Mouse (Mus musculus): ENCODE measurements around the gene Gm10309.

Gene Gm10309
- long read RNA-seq, experiment 1, result 0 reads
- long read RNA-seq, experiment 2, result 0 reads

DNA sequence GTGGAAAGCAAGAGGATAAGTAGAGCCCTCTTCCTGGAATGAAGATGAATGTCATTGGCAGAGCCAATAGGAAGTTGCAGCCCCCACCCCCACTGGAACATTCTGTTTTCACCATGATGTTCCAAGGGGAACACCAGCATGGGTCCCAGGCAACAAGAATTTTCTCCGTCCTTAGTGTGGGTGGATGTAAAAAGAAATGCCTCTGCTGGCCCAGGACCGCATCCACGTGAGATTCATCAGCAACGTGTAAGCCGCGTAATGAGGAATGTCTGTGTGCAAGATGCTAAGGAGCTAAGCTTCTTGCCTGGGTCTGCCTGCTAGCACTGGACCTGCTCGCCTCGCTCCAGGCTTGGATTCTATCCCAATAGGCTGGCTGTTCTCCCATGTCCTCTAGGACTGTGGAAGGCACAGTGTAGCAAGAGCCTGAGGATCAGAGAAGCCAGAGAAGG lies at the start of gene Gm10309:
Gene Gm10309, minus strand, starts transcription at position 50 of the 449 bp plus-strand sequence.
- intact Hi-C loops (cut with DNase I), result no loop called here

DNA sequence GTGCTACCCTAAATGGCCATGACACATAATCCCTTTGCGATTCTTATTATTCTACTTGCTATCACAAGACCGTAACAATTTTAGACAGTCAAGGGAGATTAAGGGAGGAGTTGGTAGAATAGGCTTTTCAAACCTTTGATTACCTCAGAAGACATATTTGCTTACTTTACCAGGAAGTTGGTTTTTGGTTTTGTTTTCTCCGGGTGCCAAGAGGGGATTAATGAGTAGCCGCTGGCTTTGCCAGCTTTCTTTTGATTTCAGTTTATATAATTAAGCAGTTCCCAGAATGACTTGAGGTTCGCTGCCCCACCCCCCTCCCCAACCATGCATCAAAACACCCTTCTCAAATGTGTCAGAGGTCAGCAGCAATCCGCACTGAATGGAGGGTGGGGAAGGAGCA lies 47.0 kb upstream of the Gm10309 start:
- intact Hi-C loops (cut with DNase I), result no loop called here

DNA sequence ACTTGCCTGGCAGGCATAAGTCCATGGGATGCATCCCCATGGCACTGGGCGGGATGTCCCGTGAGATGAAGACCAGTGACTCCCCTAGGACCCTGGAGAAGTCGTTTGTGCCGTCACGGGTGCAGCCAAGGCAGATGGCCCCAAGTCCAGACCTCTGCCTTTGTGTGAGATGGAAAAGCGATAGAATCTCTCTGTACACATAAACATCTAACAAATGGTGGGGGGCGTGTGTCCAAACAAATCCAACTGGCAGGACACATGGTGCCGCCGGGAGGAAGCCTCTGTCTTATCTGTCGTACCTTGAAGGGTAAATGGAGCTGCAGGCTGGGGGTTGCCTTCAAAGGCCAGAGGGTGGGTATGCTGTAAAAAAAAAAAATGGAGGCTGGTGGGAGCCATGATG lies 46.5 kb upstream of the Gm10309 start:
- intact Hi-C loops (cut with DNase I), result no loop called here

DNA sequence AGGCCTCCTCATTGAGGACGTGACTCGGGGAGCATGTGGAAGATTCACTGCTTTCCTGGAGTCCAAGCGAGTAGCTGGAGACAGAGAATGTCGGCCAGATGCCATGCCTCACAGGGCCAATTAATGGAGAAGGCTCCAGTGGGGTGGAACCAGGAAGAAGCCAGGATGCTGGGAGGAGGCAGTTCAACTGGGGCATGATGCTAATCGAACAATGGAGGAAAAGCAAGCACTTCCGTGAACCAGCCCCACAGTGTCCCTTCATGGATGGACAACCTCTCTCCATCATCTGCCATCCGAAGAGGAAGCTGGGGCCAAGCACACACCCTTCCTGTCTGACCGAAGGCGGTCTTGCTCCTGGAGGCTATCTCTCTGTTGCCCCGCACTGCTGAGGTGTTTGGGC lies 44.1 kb upstream of the Gm10309 start:
- intact Hi-C loops (cut with DNase I), result no loop called here

DNA sequence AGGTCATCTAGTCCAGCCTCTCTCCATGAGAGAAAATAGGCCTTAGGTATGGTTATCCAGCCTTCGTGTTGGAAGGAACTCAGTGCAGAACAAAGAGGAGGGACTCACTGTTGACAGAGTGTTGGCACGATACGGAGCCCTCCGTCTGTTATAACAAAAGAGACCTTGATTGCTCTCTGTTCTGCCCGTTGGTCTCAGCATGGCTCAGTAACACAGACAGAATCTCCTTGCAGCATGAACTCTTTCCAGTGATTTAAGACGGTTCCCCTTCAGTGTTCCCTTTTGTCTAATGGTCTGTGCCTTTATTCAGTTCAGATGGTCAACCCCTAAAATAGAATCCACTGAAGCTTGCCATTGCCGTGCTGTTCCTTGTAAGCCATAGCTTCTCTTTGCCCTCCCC lies 41.5 kb upstream of the Gm10309 start:
- intact Hi-C loops (cut with DNase I), result no loop called here

DNA sequence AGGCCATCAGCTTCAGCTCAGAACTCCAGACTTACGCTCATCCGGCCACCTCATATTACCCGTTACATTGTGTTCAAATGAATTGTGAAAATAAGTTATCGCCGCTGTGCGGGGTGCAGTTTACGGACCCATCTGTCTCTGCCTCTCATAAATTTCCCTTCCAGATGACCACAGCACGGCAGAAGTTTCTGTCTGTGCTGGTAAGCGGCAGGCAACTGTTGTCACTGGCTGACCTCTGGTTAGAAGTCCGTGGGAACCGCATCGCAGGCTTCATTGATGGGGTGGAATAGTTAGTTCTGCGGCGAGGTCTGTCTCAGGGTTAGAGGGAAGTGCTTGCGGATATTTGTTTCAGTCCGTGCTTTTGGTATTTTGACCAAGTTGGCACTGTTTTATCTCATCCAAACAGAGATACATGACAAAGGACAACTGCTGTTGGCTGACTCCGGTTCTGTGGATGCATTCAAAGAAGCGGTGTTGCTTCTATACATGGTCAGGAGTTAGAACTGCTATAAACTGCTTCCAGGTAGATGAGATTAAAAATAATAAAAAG lies 34.9 kb upstream of the Gm10309 start:
- intact Hi-C loops (cut with DNase I), result loop anchor here (2.0 kb wide), 1 partner anchor 271 kb away; no protein-coding TSS in a partner anchor

DNA sequence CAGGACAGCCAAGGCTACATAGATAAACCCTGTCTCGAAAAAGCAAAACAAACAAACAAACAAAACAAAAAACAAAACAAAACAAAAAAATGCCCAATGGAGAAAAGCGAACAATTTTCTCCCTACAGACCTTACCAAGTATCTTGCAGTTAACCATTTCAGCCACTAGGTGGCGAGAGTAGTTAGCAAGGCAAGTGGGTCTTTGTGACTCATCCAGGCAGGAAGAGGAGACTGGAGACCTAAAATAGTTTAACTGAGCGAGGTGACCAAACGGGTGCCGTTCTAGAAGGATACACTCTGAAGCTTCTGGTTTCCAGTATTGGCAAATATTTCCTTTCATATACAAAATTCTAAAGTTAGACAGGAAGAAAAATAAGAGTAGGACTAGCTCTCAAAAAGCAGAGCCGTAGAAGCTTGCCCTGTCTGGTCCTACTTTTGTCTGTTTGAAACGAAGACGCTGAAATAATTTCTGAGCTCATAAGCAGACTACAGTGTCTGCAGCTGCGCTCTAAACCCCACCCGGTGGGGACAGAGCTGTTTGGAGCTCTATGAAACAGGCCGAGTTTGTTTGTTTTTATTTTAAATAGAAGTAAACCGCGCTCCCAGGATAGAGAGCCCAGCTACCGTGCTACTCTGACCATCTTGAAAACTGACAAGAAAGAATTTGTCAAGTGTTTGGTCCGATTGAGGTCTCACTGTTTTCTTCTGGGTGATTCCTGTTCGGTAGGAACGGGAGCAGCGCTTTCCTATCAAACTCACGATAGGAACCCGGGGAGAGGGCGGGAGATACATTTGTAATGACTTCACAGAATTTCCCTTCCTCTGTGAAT lies 31.0 kb upstream of the Gm10309 start:
- intact Hi-C loops (cut with DNase I), result no loop called here

DNA sequence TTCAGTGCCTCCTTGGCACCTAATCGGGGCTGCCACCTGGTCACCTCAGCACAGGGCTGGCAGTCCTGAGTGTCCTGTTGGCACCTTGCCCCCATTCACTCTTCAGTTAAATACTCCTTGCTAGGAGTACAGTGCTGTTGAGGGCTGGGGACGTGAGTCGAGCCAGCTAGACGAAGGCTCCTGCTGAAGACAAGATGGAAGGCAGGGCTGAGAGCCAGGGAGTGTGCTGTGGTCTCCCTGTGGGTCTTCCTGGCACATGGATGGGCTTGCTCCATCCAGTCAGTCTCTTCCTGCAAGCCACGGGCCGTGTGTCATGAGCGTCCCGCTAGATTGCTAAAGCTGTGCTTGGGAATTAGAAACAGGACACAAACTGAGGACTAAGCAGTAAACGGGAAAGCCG lies 30.1 kb upstream of the Gm10309 start:
- intact Hi-C loops (cut with DNase I), result no loop called here

DNA sequence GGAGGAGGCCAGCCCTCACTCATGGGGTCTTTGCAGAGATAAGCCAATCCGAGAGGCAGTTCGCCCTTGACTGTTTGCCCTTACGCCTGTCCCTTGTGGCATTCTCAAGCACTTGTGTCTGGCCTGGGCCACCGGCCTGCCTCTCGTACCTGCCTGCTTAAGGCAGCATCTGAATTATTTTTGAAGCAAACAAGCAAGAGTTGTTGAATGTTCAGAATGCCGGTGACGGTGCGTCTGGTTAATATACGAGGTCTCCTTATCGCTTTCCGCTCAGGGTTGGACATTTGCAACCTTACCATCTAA lies 28.5 kb upstream of the Gm10309 start:
- intact Hi-C loops (cut with DNase I), result loop anchor here (5.0 kb wide), 1 partner anchor 219 kb away; the partner anchor contains the start of gene Epas1

DNA sequence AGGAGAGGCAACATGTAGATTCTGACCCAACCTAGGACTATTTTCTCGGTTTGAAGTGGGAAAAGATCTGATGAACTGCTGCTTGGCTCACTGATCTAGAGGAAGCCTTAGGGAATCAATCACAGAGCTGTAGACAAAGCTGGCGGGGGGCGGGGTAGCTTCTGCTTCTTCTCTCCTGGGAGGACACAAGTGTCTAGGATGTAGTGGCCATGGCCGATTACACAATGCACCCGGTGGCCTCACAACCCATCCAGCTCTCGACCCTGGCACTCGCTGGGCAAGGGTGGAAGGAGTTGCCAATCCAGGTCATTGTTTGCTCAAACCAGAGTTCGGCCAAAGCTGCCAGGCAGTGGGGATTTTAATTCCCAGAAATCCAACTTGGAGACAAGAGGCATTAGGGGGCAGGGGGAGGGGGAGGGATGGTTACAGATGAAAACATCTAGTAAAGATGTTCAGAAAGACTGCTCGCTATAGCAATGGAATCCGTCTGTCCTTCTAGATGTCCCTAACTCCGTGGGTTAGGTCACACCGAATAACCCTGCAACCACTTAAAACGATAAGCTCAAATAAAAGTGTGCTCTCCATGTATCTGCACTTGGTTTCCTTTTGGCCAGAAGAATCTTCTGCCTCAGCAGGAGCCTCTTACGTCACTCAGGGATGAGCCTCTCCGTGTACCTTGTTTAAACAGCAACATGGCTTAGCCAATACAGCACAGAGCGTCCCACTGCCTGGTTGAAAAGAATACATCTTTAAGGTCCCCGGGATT lies 27.9 kb upstream of the Gm10309 start:
- intact Hi-C loops (cut with DNase I), result loop anchor here (5.0 kb wide), 1 partner anchor 219 kb away; the partner anchor contains the start of gene Epas1

DNA sequence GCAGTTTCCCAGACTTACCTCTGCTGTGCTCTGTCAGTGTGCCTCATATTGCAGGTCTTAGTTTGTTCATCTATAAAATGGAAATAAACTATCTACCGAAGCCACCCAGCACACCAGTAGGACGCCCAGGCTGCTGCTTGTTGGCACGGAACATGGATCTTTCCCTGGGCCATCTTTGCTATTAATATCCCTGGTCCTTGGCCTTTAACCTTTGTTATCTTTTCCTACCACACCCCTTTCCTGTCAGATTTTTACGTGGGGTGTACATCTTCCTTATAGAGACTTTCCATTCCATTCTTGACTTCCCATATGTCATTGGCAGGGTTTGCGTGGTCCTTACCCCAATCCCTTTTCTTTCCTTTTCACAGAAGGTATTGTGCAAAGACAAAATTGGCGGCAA lies 26.2 kb upstream of the Gm10309 start:
- intact Hi-C loops (cut with DNase I), result loop anchor here (5.0 kb wide), 1 partner anchor 221 kb away; the partner anchor contains the start of gene Epas1

DNA sequence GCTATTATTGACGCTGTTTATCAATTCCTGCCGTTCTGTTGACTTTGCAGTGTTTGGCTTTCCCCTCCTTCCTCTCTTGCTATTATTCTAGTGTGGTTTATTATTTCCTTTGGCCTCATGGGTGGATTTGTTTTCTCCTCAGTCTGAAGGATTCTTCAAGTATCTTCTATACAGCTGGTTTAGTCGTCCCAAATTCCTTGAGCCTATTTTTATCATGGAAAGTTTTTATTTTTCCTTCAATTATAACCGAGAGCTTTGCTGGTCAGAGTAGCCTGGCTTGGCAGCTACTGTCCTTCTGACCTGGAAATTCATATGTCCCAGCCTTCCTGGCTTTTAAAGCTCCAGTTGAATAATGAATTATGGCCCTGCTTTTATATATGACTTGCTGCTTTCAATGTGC lies 24.4 kb upstream of the Gm10309 start:
- intact Hi-C loops (cut with DNase I), result no loop called here

DNA sequence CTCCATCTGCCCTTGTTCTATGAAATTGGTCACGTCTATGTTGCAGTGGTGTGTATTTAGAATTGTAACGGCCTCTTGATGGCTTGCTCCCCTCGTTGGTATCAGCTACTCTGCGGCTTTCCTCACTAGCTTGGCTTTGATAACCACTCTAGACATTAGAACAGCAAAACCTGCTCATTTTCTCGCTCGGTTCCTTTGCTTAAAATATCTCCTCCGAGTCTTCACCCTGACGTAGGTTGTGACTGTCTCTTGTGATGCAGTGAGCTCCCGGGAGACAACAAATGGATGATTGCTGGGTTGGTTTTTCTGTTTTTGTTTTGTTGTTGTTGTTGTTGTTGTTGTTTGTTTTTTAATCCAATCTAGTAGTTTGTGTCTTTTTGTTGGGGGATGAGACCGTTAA lies 24.0 kb upstream of the Gm10309 start:
- intact Hi-C loops (cut with DNase I), result no loop called here

DNA sequence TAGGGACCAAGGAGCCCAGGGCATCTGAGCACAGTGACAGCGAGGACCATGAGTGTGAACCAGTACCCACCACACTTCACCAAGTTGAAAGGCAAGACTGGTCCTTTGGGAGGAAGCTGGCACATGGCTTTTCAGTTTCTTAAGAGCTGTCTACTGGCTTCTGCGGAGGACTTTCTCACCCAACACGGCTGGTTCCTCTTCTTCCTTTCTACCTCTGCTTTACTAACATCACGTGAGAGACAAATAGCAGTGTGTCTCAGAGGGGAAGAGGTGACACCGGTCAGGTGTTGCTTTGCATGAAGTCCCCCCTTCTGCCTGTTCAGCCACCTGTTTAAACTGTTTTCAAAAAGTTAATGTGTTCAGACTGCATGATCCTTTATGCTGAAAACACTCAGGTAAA lies 22.3 kb upstream of the Gm10309 start:
- intact Hi-C loops (cut with DNase I), result no loop called here

DNA sequence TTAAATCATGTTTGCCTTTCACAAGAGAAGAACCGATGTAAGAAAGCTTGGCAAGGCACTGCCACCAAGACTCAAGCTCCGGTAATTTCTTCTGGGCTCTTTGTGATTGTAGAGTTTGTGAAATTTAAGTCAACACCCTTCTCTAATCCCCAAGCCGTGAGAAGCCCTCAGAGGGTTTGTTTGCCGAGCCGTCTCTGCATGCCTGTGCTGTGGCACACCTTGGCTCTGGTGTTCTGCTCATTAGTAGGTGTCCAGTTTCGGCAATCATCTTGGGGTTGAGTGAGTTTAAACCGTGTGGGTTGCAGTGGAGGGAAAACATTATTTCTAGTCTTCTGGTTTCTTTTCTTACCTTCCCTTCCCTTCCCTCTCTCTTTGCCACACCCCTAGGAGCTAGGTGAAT lies 21.0 kb upstream of the Gm10309 start:
- intact Hi-C loops (cut with DNase I), result no loop called here

DNA sequence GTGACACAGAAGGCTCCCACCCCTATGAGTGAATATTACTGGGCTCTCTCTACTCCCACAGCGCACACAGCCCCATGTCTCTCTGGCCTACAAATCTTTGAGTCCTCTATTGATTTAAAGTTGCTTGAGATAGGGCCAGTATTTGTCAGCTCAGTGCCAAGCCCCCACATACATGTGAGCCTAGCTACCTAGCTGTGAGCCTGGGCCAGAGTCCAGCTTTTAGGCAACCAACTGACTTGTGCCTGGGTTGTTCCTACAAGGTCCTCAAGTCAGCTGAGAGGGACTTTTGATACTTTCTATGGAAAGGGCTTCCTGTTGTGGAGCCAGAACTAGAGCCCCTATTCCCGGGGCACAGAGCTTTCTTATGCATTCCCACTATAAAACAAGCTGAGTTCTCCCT lies 20.0 kb upstream of the Gm10309 start:
- intact Hi-C loops (cut with DNase I), result no loop called here

DNA sequence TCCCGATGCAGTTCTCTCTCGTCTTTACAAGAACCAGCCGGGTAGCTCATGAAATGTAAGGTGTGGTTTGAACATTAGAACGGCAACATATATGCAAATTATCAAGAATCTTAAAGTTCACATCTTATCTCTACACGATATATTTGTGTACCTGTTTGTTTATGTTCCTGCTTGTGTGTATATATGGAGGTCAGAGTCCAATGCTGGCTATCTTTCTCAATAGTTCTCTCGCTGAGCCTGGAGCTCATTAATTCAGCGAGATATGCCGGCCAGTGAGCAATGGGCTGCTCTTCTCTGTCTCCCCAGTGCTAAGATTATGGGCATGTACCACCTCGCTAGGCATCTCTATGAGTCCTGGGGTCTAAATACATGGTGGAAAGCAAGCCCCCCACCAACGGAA lies 18.8 kb upstream of the Gm10309 start:
- intact Hi-C loops (cut with DNase I), result no loop called here

DNA sequence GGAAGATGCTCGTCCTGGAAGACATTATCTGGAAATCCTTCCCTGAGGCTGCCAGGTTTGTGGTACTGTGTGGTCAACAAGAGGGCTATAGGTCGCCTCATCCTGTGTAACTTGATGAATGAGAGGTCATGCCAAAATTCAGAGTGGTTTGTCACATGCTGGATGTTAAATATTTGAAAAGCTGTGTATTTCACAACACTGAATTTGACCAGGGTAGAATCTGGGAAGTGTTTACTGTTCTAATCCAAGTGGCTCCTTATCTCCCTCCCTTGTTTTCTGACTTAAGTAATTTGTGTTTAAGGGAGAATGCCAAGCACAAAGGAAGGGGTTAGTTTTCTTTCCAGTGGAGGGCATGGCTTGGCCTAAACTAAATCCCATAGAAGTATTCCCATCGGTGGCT lies 18.3 kb upstream of the Gm10309 start:
- intact Hi-C loops (cut with DNase I), result no loop called here

DNA sequence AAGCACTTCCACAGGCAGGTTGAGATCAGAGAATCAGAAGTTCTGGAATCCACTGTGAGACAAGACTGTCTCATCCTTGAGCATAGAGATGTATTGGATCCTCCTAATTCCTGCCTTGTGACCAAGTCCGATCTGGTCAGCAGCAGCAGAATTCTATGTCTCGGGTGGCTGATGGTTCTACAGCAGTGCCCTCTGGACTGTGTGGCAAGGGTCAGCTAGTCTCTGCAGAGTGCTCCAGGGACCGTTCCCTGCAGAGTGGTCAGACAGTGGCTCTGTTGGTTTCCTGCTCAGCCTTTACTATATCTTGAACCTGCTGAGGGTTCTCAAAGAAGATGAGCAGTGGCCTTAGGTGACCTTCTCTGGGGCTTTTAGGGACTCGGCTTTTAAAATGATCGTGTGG lies 17.6 kb upstream of the Gm10309 start:
- intact Hi-C loops (cut with DNase I), result no loop called here

DNA sequence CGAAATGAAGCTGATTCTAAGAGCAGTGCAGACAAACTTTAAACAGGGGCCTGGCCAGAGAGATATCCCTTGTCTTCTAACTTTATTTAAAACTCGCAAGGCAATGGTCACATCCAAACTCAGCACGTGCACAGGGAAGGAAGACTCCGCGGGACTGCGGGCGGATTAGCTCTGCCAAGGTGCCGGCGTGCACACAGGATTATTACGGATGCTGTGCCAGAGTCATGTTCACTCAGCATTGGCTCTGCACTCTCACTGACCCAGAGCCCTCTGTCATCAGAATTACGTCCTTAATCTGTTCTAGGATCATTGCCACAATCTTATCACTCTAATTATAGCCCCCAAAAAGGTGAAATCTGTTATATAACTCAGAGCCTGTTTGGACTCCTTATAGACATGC lies 16.2 kb upstream of the Gm10309 start:
- intact Hi-C loops (cut with DNase I), result no loop called here

DNA sequence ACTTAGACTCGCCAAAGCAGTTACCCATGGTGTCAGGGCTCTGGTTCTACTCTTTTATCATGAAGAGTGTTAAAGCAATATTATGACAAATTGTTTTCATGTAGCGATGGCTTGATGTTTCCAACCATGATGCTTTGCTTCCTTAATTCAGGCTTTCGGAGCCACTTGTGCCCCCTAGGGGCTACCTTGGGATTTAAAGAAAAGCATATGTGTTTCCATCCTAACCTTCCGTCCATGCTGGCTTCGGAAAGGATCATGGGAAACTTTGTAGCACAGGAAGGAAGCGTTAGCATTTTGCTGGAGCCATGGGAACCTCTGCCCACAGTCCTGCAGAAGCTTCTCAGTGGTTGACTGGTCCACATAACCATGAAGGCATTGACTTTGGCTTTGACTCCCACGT lies 13.6 kb upstream of the Gm10309 start:
- intact Hi-C loops (cut with DNase I), result no loop called here

DNA sequence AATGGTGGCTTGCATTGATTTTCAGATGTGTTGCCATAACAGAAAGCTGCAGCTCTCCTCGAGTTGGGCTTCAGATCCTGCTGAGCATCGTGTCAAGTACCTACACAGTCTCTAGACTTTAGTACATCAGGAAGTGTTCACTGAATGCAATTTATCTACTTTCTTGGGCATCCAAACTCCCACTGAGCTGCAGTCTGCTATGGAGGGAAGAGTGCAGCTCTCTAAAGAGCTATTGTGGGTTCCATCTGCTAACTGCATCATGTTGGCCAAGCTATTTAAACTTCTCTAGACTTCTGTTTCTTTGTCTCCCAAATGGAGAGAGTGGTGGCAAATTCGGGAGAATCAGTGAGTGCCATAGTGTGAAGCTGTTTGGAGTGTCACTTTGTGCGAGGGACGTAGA lies 11.6 kb upstream of the Gm10309 start:
- intact Hi-C loops (cut with DNase I), result no loop called here
